Mouse (Mus musculus): ENCODE measurements around the gene Fhit.

Fhit gene

GRCm38 (mm10) chr14:9688664-9689257, 1473.1 kb downstream of the Fhit start:
- no peak for DNase-seq (ENCODE audit: low spot score)

GRCm38 (mm10) chr14:9684362-9684761, 1477.5 kb downstream of the Fhit start:
- DNase-seq (ENCODE audit: low spot score) = no peak

GRCm38 (mm10) chr14:9672728-9673127, 1489.1 kb downstream of the Fhit start:
- no peak for DNase-seq (ENCODE audit: low spot score)

GRCm38 (mm10) chr14:9671776-9672175, 1490.1 kb downstream of the Fhit start:
- DNase-seq (ENCODE audit: low spot score) = no peak

DNA sequence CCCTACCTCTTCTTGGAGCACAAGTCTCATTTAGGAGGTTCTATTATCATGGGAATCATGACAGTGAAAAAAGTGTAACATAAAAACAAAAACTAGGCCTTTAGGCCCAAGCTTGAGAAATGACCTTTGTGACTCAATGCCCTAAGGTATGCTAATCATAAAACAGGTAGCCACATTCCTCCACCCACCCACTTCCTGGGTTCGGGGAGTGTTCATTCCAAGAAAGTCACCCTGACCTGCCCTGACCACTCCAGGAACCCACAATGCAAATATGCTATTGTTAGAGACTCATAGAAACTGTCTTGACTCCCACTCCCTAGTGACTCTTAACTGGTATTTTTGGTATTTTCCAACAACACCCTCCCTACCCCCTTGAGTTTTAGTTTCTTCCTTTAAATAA, 1492.1 kb downstream of the Fhit start:
- DNase-seq (ENCODE audit: low spot score) = no peak

DNA sequence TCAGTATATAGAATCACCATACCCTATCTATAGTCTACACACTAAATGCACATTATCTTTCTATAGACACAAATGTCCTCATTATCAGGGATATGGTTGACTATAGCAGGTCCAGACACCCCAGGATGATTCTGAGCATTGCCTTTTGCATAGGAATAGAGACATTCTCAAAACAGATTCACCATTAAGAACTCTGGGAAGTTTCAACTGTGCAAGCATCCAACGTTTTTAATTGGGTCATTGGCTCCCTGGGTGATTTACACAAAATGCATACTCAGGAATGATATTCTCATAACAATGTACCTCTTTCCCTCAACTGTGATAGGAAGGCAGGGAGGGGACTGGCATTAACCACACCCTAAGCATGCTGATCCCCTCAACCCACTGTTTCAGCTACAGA, 1503.4 kb downstream of the Fhit start:
- DNase-seq (ENCODE audit: low spot score) = no peak

DNA sequence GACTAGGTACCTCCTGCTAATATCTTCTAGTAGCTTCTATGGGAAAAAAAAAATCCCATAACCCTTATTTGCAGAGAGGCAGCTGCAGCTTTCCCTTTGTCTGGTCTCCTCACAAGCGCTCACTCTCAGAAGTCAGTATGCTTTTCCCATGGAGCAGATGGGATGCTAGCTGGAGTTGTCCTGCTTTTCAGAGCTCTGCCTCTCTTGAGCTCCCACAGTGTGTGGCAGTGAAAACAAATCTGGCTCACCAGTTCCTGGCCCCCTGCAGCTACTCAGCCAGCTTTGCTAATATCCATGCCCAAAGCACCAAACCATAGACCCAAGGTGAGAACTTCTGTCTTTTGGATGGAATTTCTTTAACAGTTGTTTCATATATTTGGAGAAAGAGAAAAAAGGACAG, 1510.4 kb downstream of the Fhit start:
- DNase-seq (ENCODE audit: low spot score) = no peak

DNA sequence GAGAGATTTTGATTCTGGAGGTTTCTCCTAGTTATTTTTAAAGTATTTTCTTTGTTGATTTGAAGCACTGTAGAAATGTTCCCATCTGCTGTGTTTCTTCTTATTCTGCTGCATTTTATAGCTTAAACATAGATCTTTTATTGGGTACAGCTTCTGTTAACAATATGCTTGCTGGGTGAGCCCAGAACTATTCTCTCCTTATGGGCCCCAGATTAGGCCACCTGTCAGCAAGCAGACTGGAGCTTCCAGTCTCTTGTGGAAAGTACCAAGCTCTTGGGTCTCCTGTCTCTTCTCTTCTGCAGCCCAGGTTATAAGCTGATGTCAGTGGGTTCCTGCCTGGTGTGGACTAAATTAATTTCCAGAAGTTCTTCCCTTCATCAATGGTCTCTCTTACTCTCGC, 1513.4 kb downstream of the Fhit start:
- DNase-seq (ENCODE audit: low spot score) = no peak

DNA sequence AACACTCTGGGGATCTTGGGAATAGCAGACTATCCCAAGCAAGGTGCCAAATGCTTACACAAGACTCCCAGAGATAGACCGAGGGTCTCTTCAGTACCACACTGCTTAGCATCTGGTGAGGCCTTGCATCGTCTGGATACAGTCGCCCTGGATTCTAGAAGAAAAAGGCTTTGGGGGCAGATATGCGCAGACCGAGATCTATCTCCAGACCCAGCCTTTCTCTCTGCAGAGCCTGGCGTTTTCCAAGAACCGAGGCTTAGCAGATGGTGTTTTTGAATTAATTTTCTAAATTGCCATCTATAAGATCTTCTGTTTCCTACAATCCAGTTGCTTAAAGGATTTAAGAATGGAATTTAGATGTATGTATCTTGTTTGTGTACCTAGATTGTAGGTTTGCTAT, 1515.6 kb downstream of the Fhit start:
- no peak for DNase-seq (ENCODE audit: low spot score)

DNA sequence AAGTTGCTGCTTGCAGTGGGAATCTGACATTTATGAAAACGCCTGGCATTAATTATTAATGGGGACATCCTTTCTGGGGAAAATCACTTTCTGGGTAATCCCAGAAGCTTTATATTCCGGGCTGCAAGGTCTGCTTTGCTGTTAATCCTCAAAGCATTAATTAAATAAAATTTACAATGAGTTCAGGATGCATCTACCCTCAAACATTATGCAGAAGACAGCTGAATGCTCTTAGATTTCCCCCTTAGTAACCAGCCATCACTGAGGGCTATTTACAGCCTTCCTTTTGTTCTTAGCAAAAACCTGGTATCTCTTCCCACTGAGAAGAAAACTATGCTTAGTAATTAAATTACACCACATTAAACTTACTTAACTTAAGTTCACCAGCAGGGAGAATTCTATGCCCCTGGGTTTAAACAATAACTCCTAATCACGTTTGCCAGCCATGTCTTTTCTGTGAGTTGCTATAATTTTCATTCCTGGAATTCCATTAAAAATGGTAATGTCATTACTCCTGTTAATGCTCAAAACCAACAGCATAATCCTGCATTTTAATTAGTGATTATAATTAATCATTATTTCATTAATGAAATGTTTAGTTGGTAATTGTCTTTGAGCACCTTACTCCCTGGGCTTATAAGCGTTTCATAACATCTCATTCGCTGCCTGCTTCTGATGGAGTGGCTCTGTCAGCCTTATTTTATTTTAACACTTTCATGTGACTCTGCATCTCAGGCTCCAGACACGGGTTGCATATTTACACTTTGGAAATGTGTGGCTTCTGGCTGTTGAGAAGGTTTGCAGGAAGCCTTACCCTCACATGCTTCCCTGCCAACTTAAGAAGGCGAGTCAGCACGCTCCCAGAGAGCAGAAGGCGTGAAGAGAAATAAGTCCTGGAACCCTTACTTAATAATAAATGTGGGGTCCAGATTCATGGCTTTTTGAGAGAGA, 1517.3 kb downstream of the Fhit start:
- DNase-seq (ENCODE audit: low spot score) = no peak

- DNase-seq (ENCODE audit: low spot score) = no peak
These were observed 1518.1 kb downstream of the Fhit start for GRCm38 (mm10) chr14:9643700-9644099.

DNA sequence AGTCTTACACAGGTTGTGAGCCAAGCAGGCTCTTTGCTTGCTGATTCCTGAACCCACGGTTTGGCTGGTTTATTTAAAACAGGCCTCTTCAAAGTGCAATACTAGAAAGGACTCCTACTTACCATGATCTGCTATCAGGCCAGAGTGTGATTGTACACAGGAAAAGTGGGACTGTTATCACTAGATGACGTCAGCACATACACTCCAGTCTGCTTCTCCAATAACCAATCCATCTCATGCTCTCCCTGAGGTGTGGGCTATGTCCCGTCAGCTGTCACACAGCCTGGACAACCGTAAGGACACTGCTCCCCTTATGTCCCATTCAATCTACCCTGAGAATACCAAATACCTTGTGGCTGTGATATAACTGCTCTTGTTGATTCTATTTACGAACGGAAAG, 1519.2 kb downstream of the Fhit start:
- DNase-seq (ENCODE audit: low spot score) = no peak

DNA sequence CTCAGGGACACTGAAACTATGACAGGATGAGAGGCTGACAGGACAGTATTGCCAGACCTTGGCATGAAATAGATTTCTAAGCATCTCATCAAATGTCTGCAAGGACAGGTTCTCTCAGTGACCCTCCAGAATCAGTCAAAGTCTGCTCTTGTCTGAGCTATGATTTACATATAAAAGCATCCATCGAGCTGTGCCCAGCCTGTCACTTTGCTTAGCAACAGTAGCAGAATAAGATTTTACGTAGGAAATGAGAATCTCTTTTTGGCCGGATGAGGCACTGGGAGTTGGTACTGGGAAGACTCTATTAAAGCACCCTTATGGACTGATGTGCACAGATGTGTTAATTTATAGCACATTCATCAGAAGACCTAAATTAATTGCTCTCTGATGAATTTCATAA, 1519.8 kb downstream of the Fhit start:
- no peak for DNase-seq (ENCODE audit: low spot score)

- DNase-seq (ENCODE audit: low spot score) = no peak
These were observed 1527.4 kb downstream of the Fhit start for GRCm38 (mm10) chr14:9634247-9634991.

DNA sequence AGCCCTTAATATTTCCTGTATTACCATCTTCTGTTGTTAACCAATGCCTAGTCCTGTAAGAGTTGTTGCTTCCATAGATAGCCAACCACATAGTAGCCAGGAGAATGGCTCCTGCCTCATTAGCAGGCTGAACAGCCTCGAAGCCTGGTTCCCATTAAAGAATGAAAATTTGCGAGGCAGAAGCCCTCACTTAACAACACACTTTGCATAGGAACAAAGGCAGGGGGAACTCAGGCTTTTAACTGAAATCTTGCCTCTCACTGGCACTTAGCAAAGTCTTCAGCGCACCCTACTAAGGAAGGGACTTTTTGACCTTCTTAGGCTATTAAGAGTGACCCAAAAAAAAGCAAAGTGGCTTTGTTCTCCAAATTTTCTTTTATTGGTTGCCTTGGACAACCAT, 1529.3 kb downstream of the Fhit start:
- DNase-seq (ENCODE audit: low spot score) = no peak

GRCm38 (mm10) chr14:9623219-9624043, 1538.4 kb downstream of the Fhit start:
- DNase-seq (ENCODE audit: low spot score) = no peak

DNA sequence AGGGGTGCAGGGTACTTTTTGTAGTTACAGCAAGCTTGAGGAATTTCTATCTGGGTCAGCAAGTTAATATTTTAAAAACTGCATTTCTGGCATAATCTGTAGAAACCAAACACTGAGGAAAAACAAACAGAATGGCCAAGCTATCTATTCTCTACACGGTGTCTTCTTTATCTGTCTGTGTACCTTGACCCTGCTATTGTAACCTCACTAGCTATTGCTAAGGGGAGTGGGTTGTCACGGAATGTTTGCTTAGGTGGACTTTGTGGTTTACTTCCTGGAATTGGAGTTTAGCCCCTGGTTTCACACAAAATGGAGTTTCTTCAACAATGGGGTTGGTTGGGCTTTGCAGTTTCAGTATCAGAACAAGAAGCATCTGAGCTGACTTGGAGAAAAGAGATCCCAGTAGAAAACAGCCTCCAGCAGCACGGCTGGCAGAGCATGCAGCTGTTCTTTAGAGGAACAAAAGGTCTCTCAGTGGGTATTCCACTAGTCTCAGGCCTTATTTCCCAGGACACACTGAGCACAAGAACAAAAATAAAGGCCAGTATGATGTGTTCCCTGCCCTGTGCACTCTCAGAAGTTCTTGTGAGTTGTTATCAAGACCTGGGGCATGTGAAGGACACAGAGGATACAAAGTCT, 1540.8 kb downstream of the Fhit start:
- no peak for DNase-seq (ENCODE audit: low spot score)

GRCm38 (mm10) chr14:9619840-9620239, 1542.0 kb downstream of the Fhit start:
- DNase-seq (ENCODE audit: low spot score) = no peak

GRCm38 (mm10) chr14:9613126-9613525, 1548.7 kb downstream of the Fhit start:
- no peak for DNase-seq (ENCODE audit: low spot score)

GRCm38 (mm10) chr14:9609120-9609519, 1552.7 kb downstream of the Fhit start:
- no peak for DNase-seq (ENCODE audit: low spot score)

DNA sequence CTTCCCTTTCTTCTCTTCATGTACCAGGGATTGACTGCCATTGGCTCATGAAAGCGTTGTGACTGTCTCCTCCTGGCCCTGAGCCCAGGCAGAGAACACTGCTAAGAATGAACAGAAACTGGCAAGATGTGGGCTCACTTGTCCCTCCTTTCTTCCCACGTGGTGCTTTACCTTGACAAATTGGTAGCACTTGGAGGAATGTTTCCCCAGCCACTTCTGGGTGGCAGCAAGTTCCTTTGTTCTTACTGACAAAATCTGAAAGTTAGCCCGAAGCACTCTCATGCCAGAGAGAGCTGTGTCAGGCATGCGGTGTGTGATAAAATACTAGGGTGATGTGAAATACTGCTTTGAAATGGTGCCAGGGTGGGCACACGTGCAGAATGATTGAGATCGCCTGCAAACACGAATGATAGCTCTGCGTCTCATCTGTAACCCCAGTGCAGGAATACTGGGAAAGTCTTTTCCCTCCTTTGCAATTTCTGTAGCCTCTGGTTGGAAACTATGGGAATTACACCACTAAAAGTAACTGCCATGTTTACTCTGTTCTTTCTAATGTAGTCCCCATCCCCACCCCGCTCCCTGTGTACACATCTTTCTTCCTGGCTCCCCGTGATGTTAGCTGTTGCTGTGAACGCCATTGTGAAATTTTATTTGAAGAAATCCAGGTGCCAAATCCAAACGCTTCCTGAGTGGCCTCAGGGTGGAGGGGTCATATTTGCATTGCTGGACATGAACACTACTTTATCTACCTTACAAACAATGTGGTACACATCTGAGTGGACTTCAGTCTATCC, 1555.1 kb downstream of the Fhit start:
- DNase-seq (ENCODE audit: low spot score) = no peak

Measured in testis, postnatal 10 days (tissue).